Mouse (Mus musculus) cerebellum, adult 2 months (tissue): ENCODE measurements around the gene Ndufb5. TPM values are rescaled to one million over a fixed set of nuclear protein-coding genes. Genes with fewer than 3 reads are reported as not detected.
"Not testable (repeated sequence)": the region's sequence is repeated elsewhere in the genome, so short reads cannot be mapped to it uniquely, and the experiment has no call there.

Source experiments
- DNase-seq, 2 experiments: peaks; one replicate each; pipeline ENCODE4 v3.0.0; 2021
- H3K27ac ChIP-seq: fragments of 200-500 bp; 2 replicates; pipeline ENCODE4 v1.5.1; 2012; ENCODE audit warnings: low read length, control low read depth, inconsistent platforms; ENCODE audit not compliant: insufficient read depth
- H3K27me3 ChIP-seq: fragments of 200-500 bp; 2 replicates; pipeline ENCODE4 v1.6.1; 2012; ENCODE audit warnings: inconsistent platforms, mild to moderate bottlenecking, low read length, moderate library complexity; ENCODE audit not compliant: control insufficient read depth, insufficient read depth
- H3K4me1 ChIP-seq: fragments of 200-500 bp; 2 replicates; pipeline ENCODE4 v1.6.1; 2011; ENCODE audit warnings: low read length; ENCODE audit not compliant: control insufficient read depth, insufficient read depth
- H3K4me3 ChIP-seq: fragments of 200-500 bp; replicated peaks from 2 replicates; pipeline ENCODE3; 2011; ENCODE audit warnings: mild to moderate bottlenecking, low read depth, low read length, control low read depth; ENCODE audit not compliant: insufficient read depth
- CTCF ChIP-seq: fragments of 200-500 bp; IDR thresholded peaks from 2 replicates; pipeline ENCODE4 v1.5.1; 2011; ENCODE audit warnings: low read depth, mild to moderate bottlenecking, control low read depth, low read length, moderate library complexity, borderline replicate concordance; ENCODE audit not compliant: insufficient read depth
- POLR2A ChIP-seq: fragments of 200-500 bp; IDR thresholded peaks from 2 replicates; pipeline ENCODE4 v1.6.1; 2011; ENCODE audit warnings: low read length, control low read depth, borderline replicate concordance; ENCODE audit not compliant: insufficient read depth
- WGBS: fragments of 180-500 bp; shearing (Covaris S2); methylation state at CpG from one replicate; pipeline ENCODE4 v1.1.7; 2018; 5-methylcytosine and 5-hydroxymethylcytosine counted together
- polyA plus RNA-seq: library from polyadenylated mRNA; depleted of rRNA; stranded (reverse); fragments of >200 nt; gene quantifications from 2 replicates; pipeline ENCODE4 v1.2.3, GENCODE M21; 2012

The Ndufb5 gene
- polyA plus RNA-seq, 1 experiment, result 491 TPM

DNA sequence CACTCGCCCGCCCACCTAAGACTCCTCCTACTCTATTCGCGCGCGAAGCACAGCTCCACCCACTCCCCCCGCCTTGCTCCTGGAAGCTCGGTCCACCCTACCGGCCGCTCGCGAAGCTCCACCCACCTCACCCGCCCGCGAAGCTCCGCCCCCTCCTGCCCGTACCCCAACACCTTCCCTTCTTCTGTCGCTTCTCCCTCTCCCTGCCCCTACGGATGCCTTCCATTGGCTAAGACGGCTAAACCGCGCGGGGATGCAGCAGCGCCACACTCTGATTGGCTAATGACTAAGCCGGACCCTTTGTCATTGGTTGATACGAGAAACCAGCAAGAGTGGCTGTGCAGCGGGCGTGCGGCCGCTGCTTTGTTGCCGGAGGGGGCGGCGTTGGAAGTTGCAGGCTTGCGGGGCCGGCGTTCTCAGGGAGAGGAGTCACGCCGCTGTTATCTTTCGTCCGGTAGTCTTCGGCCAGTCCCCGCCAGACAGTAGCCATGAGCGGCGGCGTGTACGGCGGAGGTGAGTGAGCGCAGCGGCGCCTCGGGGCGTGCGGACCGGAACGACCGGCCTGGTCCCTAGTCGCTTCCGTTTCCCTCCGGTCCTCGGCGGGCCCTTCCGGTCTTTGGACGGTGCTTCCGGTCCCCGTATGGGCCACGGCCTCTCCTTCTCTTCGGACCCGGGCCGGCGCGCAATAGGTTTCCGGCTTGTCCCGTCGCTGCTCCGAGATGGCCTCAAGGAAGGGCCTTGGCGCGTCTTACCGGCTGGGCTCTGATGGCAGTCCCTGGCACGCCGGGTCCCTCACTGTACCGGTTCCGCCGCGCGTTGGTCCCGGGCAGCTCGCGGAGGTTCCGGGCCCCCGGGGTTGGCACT lies 28.2 kb upstream of the Ndufb5 start:
- DNase-seq, result peak; percentile 98 to 99
- no peaks in the 10 kb centered on the region for H3K4me1 ChIP-seq
- TF ChIP-seq POLR2A, result peak; percentile 47; the same call in 1 of the 2 replicates
- no peak for TF ChIP-seq CTCF
- under 1% methylated on average over 90 of the region's 90 CpGs for WGBS
- H3K27ac ChIP-seq, result peak overlapping the region; percentile 37
- peak overlapping the region; percentile 82 for H3K4me3 ChIP-seq
- H3K27me3 ChIP-seq, result no peaks in the 10 kb centered on the region

DNA sequence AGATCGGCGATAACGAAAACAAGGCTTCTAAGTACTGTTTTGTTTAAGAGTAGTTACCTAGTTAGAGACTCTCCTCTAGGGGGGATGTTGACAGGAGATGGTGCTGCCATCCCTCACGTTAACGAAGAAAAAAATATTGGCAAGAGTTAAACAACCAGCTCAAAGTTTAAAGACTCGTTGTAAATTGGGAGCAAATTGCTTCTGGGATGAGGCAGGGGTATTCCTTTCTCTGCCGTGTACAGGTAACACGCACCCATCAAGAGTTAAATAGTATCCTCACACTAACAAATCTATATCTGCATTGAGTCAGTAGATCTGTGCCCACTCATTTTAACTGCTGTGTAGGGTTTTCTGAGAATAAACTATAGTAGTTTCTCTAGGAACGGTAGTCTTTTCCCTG lies 27.4 kb upstream of the Ndufb5 start:
- H3K27ac ChIP-seq, result no peak overlapping the region
- 7% methylated on average over 9 of the region's 9 CpGs for WGBS

GRCm38 (mm10) chr3:32713711-32714110 lies 23.1 kb upstream of the Ndufb5 start:
- WGBS, result 86% methylated on average over 3 of the region's 3 CpGs
- Histone ChIP-seq H3K4me3 (no peak overlapping the region), H3K27ac (no peak overlapping the region), H3K4me1 (no peaks in the 10 kb centered on the region), H3K27me3 (no peaks in the 10 kb centered on the region)
- TF ChIP-seq CTCF (no peak), POLR2A (no peak)
- no peak for DNase-seq

More for the DNA sequence above, 27.4 kb upstream of the Ndufb5 start:
- H3K4me3 ChIP-seq, result peak overlapping the region; percentile 82
- H3K27me3 ChIP-seq, result no peaks in the 10 kb centered on the region
- no peaks in the 10 kb centered on the region for H3K4me1 ChIP-seq
- DNase-seq, result no peak
- no peak for TF ChIP-seq POLR2A
- no peak for TF ChIP-seq CTCF

- H3K27me3 ChIP-seq, H3K27ac ChIP-seq, DNase-seq, H3K4me1 ChIP-seq, H3K4me3 ChIP-seq: not testable (repeated sequence)
- WGBS, result 97% methylated on average over 6 of the region's 6 CpGs
Measured at GRCm38 (mm10) chr3:32717403-32717802, 19.4 kb upstream of the Ndufb5 start.

DNA sequence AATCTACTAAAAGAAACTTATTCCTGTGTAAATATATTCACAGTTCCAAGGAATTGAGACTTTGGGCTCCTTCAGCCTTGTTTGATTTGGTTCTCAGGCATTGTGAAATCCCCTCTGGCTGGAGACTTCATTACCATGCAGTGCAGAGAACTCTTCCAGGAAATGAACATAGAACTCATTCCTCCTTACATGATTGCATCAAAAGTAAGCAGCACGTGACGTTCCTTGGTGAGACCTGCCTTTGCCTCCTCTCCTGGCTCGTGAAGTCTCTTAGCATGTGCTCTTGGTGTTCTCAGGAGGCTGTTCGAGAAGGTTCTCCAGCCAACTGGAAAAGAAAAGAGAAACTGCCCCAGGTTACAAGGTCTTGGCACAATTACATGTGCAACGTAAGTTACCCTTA lies 18.5 kb upstream of the Ndufb5 start:
- H3K27me3 ChIP-seq, result no peaks in the 10 kb centered on the region
- no peak overlapping the region for H3K27ac ChIP-seq
- DNase-seq, result no peak
- 89% methylated on average over 5 of the region's 5 CpGs for WGBS
- no peaks in the 10 kb centered on the region for H3K4me1 ChIP-seq
- H3K4me3 ChIP-seq, result no peak overlapping the region
- no peak for TF ChIP-seq CTCF
- TF ChIP-seq POLR2A, result no peak

- Histone ChIP-seq H3K4me1 (no peaks in the 10 kb centered on the region), H3K27me3 (no peaks in the 10 kb centered on the region), H3K4me3 (no peak overlapping the region), H3K27ac (no peak overlapping the region)
- no peak for TF ChIP-seq POLR2A
- no peak for TF ChIP-seq CTCF
- no peak for DNase-seq
- 95% methylated on average over 7 of the region's 7 CpGs for WGBS
Measured at GRCm38 (mm10) chr3:32724191-32724590, 12.6 kb upstream of the Ndufb5 start.

- TF ChIP-seq CTCF, result no peak
- no peak for TF ChIP-seq POLR2A
- H3K4me1 ChIP-seq, result no peaks in the 10 kb centered on the region
- no peaks in the 10 kb centered on the region for H3K27me3 ChIP-seq
- no peak overlapping the region for H3K4me3 ChIP-seq
- no peak overlapping the region for H3K27ac ChIP-seq
- no peak for DNase-seq
- 84% methylated on average over 5 of the region's 5 CpGs for WGBS
Measured at GRCm38 (mm10) chr3:32725951-32726350, 10.8 kb upstream of the Ndufb5 start.

DNA sequence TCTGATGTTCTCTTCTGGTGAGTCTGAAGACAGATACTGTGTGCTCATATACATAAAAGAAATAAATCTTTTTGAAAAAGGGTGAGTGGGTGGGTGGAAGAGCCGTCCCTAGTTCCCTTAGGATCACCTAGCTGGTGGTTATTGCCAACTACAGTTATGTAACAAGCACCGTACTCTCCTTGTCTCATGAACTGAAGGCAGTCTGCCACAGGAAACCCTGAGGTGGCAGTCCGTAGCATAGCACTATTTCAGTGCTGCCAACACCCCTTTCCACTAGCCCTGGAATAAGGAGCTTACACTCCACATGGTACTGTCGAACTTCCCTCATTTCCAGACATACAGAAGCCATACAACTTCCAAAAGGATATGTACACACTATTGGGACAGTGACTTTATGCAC lies 8.9 kb upstream of the Ndufb5 start:
- H3K4me1 ChIP-seq, result no peaks in the 10 kb centered on the region
- WGBS, result 50% methylated on average over 4 of the region's 4 CpGs

More for the DNA sequence above, 8.9 kb upstream of the Ndufb5 start:
- Histone ChIP-seq H3K27me3 (no peaks in the 10 kb centered on the region), H3K27ac (no peak overlapping the region), H3K4me3 (no peak overlapping the region)
- TF ChIP-seq CTCF (no peak), POLR2A (no peak)
- no peak for DNase-seq
